Mouse (Mus musculus) CH12.LX (cell line): ENCODE results near the gene Tmem252.

ENCODE experiments used
- CHD1 ChIP-seq: IDR thresholded peaks from 2 replicates; pipeline ENCODE4 v1.6.1; 2012; ENCODE audit warnings: low read depth, low read length, improper control_type of control experiment, inconsistent platforms
- CTCF ChIP-seq, 2 experiments: IDR thresholded peaks in 1 of 2; conservative IDR thresholded peaks in 1 of 2; 2 replicates each; pipeline ENCODE4 v1.5.1; 2011 to 2012; ENCODE audit warnings: low read depth in 2 of 2, low read length in 2 of 2, improper control_type of control experiment in 1 of 2, inconsistent platforms in 1 of 2, mild to moderate bottlenecking in 1 of 2, moderate library complexity in 1 of 2
- EP300 ChIP-seq: IDR thresholded peaks from 2 replicates; pipeline ENCODE4 v1.6.1; 2011; ENCODE audit warnings: low read length, improper control_type of control experiment
- HCFC1 ChIP-seq: IDR thresholded peaks from 2 replicates; pipeline ENCODE4 v1.6.1; 2012; ENCODE audit warnings: low read depth, mild to moderate bottlenecking, inconsistent platforms, low read length, improper control_type of control experiment
- IRF4 ChIP-seq: IDR thresholded peaks from 2 replicates; pipeline ENCODE4 v1.6.1; 2014; ENCODE audit warnings: low read depth, mild to moderate bottlenecking, inconsistent platforms, low read length, improper control_type of control experiment
- JUN ChIP-seq: IDR thresholded peaks from 2 replicates; pipeline ENCODE4 v1.6.1; 2011; ENCODE audit warnings: low read depth, mild to moderate bottlenecking, low read length, improper control_type of control experiment, moderate library complexity; ENCODE audit not compliant: insufficient read depth
- POLR2A ChIP-seq: IDR thresholded peaks from 2 replicates; pipeline ENCODE4 v1.6.1; 2011; ENCODE audit warnings: low read depth, mild to moderate bottlenecking, improper control_type of control experiment, low read length
- USF1 ChIP-seq: IDR thresholded peaks from 2 replicates; pipeline ENCODE4 v1.6.1; 2014; ENCODE audit warnings: low read depth, mild to moderate bottlenecking, inconsistent platforms, low read length, improper control_type of control experiment
- ZC3H11A ChIP-seq: IDR thresholded peaks from 2 replicates; pipeline ENCODE4 v1.6.1; 2012; ENCODE audit warnings: low read depth, mild to moderate bottlenecking, inconsistent platforms, low read length, improper control_type of control experiment

GRCm38 (mm10) chr19:24653230-24653799 is 20.5 kb upstream of the Tmem252 start:
- TF ChIP-seq CHD1 (no peak), ZC3H11A (no peak), IRF4 (no peak), HCFC1 (no peak), USF1 (no peak), POLR2A (no peak), CTCF (conservative IDR thresholded peaks at IDR 0.05 in 1 of 2, IDR thresholded peaks at IDR 0.05 in 1 of 2; ENCODE audit: low read depth in 2 of 2, low read length in 2 of 2) (no peak), EP300 (no peak), JUN (no peak)
